Mouse (Mus musculus) C2C12 (cell line): ENCODE results near the gene Hps4. TPM values are rescaled to one million over a fixed set of nuclear protein-coding genes. Genes with fewer than 3 reads are reported as not detected.

ENCODE experiments used
- H3K27me3 ChIP-seq: one replicate; pipeline ENCODE4 v1.6.1; 2011; ENCODE audit not compliant: control insufficient read depth, insufficient read depth, insufficient read length
- H3K36me3 ChIP-seq: one replicate; pipeline ENCODE4 v1.6.1; 2011; ENCODE audit not compliant: control insufficient read depth, insufficient read depth
- H3K4me3 ChIP-seq: one replicate; pipeline ENCODE4 v1.5.1; 2011; ENCODE audit warnings: mild to moderate bottlenecking, control low read depth; ENCODE audit not compliant: poor library complexity, insufficient read depth, severe bottlenecking
- H3K79me2 ChIP-seq: one replicate; pipeline ENCODE4 v1.6.1; 2011; ENCODE audit not compliant: control insufficient read depth, insufficient read depth
- H3K79me3 ChIP-seq: one replicate; pipeline ENCODE4 v1.6.1; 2011; ENCODE audit warnings: low read depth, control low read depth
- H3ac ChIP-seq: one replicate; pipeline ENCODE3; 2011; ENCODE audit warnings: low read depth; ENCODE audit not compliant: control insufficient read depth, insufficient read length
- CEBPB ChIP-seq: IDR thresholded peaks from one replicate; pipeline ENCODE4 v1.6.1; 2011; ENCODE audit warnings: low read depth, mild to moderate bottlenecking, control low read depth, moderate library complexity
- CTCF ChIP-seq: IDR thresholded peaks from one replicate; pipeline ENCODE4 v1.5.1; 2011; ENCODE audit not compliant: control insufficient read depth, insufficient read depth, insufficient read length
- FOSL1 ChIP-seq: IDR thresholded peaks from one replicate; pipeline ENCODE4 v1.8.0; 2011; ENCODE audit warnings: mild to moderate bottlenecking, low read length; ENCODE audit not compliant: poor library complexity, insufficient read depth, severe bottlenecking
- MAX ChIP-seq: IDR thresholded peaks from one replicate; pipeline ENCODE4 v1.6.1; 2011; ENCODE audit warnings: mild to moderate bottlenecking, control low read depth
- MYOD1 ChIP-seq: IDR thresholded peaks from one replicate; pipeline ENCODE4 v1.6.1; 2011; ENCODE audit warnings: low read depth; ENCODE audit not compliant: control insufficient read depth, insufficient read length
- MYOG ChIP-seq: IDR thresholded peaks from one replicate; pipeline ENCODE4 v1.6.1; 2011; ENCODE audit not compliant: control insufficient read depth, insufficient read length; ENCODE audit errors: extremely low read depth
- USF1 ChIP-seq: IDR thresholded peaks from one replicate; pipeline ENCODE4 v1.6.1; 2011; ENCODE audit warnings: low read depth, mild to moderate bottlenecking, control low read depth, moderate library complexity
- polyA plus RNA-seq: library from polyadenylated mRNA; unstranded; fragments of >200 nt; fragmentation: generic; extraction: Trizol; gene quantifications from one replicate; pipeline ENCODE4 v1.2.1, GENCODE M21; 2012; ENCODE audit warnings: missing spikeins

Gene Hps4
- polyA plus RNA-seq, 1 experiment = 16.1 TPM

DNA sequence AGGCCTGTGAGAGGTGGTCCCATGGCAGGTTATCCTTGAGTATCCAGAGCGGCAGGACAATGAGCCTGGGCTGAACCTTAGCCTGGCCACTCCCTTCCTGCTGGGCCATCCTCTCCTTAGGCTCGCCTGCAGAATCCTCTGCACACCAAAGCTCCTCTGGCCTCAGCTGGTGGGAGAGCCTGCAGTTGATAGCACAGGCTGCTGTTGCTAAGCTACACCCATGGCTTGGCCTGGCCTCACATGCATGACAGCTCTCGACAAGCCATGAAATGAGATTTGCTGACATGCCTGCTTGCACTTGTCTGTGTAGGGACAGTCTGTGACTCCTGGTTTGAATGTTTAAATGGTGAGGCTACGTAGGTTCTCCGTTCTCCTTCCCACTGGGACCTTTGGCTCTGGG is 73.8 kb downstream of the Hps4 start:
- H3K36me3 ChIP-seq = no peaks in the 10 kb centered on the region
- H3K79me3 ChIP-seq = no peaks in the 10 kb centered on the region
- no peaks in the 10 kb centered on the region for H3K79me2 ChIP-seq
- H3K27me3 ChIP-seq = peaks cover 26% of the 10 kb centered on the region
- no peak overlapping the region for H3ac ChIP-seq
- no peak overlapping the region for H3K4me3 ChIP-seq
- no peak for TF ChIP-seq MYOD1
- no peak for TF ChIP-seq MAX
- TF ChIP-seq USF1 = no peak
- no peak for TF ChIP-seq FOSL1
- no peak for TF ChIP-seq CEBPB
- TF ChIP-seq CTCF = no peak
- no peak for TF ChIP-seq MYOG

DNA sequence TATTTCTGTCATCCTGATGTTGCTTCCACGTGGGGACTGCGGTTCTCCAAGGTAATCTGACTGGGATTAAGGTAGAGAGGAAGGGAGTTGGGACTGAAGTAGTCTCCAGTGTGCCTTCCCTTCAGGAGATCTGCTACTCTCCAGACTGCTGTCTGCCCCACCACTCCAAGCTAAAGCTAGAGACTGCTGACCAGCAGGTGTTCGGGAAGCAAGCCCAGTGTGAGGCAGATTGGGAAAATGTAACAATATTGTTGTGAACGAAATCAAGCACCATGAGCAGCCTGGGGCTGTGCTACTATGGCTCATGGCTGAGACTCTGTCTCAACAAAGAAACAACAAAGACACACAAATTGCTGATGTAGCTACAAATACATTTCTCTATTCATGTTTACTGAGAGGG is 75.1 kb downstream of the Hps4 start:
- Histone ChIP-seq H3K36me3 (no peaks in the 10 kb centered on the region), H3K79me2 (no peaks in the 10 kb centered on the region), H3K4me3 (no peak overlapping the region), H3K79me3 (no peaks in the 10 kb centered on the region), H3ac (no peak overlapping the region), H3K27me3 (peaks cover 30% of the 10 kb centered on the region)
- TF ChIP-seq USF1 (no peak), MAX (no peak), FOSL1 (no peak), CEBPB (no peak), MYOG (no peak), MYOD1 (no peak), CTCF (no peak)

DNA sequence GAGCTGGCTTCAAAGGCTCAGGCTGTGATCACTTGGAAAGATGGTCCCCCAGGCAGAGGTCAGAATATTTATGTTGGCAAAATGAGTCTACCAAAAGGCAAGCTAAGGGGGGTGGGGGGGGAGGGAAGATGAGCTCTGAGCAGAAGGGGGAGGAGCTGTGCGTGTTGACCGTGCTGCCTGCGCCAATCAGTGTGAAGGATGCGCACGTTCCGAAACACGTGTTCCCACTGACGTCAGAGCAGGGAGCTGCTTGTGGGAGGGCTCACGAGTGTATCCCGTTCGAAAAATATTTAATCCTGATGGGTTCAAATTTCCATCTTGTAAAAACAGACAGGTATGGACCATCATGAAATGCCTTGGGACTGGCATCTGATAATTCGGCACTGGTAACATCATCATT is 76.7 kb downstream of the Hps4 start:
- H3K4me3 ChIP-seq = no peak overlapping the region
- peaks cover 45% of the 10 kb centered on the region for H3K27me3 ChIP-seq
- no peak for TF ChIP-seq MAX
- no peak for TF ChIP-seq MYOD1
- TF ChIP-seq USF1 = no peak
- no peak for TF ChIP-seq MYOG
- no peak for TF ChIP-seq FOSL1
- TF ChIP-seq CTCF = no peak
- no peak for TF ChIP-seq CEBPB
- no peaks in the 10 kb centered on the region for H3K79me3 ChIP-seq
- no peaks in the 10 kb centered on the region for H3K36me3 ChIP-seq
- no peak overlapping the region for H3ac ChIP-seq
- no peaks in the 10 kb centered on the region for H3K79me2 ChIP-seq

DNA sequence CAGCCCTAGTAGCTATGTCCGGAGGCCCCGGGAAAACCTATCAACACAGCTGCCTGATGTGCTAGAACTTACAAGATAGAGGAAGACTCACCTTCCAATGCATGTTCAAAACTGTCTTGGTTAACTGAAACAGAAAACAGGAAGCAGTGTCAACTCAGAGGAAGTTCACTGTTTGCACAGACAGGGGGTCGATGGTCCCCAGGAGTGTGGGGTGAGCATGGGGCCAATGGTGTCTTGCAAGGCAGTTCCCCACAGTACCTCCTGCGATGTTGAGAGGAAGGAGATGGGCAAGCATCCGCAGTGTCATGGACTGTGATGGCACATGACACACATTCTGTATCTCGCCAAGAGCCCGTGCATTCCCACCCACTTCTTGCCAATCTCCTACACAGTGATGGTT is 83.8 kb downstream of the Hps4 start:
- no peaks in the 10 kb centered on the region for H3K36me3 ChIP-seq
- H3ac ChIP-seq = no peak overlapping the region
- H3K79me2 ChIP-seq = no peaks in the 10 kb centered on the region
- no peaks in the 10 kb centered on the region for H3K79me3 ChIP-seq
- no peak overlapping the region for H3K4me3 ChIP-seq
- H3K27me3 ChIP-seq = peaks cover 68% of the 10 kb centered on the region
- no peak for TF ChIP-seq MYOD1
- no peak for TF ChIP-seq MYOG
- TF ChIP-seq MAX = no peak
- TF ChIP-seq CTCF = no peak
- TF ChIP-seq USF1 = no peak
- TF ChIP-seq CEBPB = no peak
- no peak for TF ChIP-seq FOSL1

DNA sequence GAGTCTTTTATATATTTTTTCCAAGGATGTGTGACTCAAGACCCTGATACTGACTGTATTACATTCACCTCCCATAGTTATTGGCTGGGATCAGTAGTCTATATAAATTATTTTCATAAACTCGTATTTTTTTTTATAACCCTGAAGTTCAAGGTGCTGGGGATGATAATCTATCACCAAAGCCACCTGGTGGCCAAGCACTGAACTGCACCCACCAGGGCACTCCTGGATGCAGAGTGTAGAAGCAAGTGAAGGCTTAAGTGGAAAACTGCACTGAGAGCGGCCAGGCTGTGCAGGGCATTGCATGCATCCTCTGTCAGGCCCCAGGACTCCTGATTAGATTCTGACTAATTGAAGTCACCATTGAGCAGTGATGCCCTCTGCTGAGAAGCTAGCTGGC is 84.4 kb downstream of the Hps4 start:
- Histone ChIP-seq H3K4me3 (no peak overlapping the region), H3K27me3 (peaks cover 66% of the 10 kb centered on the region), H3K79me3 (no peaks in the 10 kb centered on the region), H3K36me3 (no peaks in the 10 kb centered on the region), H3K79me2 (no peaks in the 10 kb centered on the region), H3ac (no peak overlapping the region)
- no peak for TF ChIP-seq MYOG
- TF ChIP-seq CTCF = peak; percentile 41

Other genes starting within 250 kb of the Hps4 start
- gene Cryba4, start 90.6 kb upstream of the Hps4 start, polyA plus RNA-seq = 1.9 TPM
- gene Crybb1, start 87.3 kb upstream of the Hps4 start, polyA plus RNA-seq = 0.06 TPM
- 155 TPM for gene Tpst2, start 66.4 kb upstream of the Hps4 start, polyA plus RNA-seq
- 44.9 TPM for gene Tfip11, start 16.7 kb upstream of the Hps4 start, polyA plus RNA-seq
- gene Srrd, start within 50 bp of the Hps4 start, polyA plus RNA-seq = 26.2 TPM
- gene Gm6583, start 12.9 kb downstream of the Hps4 start, polyA plus RNA-seq = 0.04 TPM
- gene Asphd2, start 51.8 kb downstream of the Hps4 start, polyA plus RNA-seq = 10.8 TPM
- not detected for gene Gm6588, start 106.3 kb downstream of the Hps4 start, polyA plus RNA-seq
- not detected for gene Sez6l, start 234.1 kb downstream of the Hps4 start, polyA plus RNA-seq